Mouse (Mus musculus): Measurements from ENCODE around the gene Ogfod3. TPM values are rescaled to one million over a fixed set of nuclear protein-coding genes. Genes with fewer than 3 reads are reported as not detected.

Gene Ogfod3
- polyA plus RNA-seq, 1 experiment from 2014 or later: 12.7 TPM

Other genes with a start within 250 kb of the Ogfod3 start
- gene Csnk1d, start 213.4 kb downstream of the Ogfod3 start, polyA plus RNA-seq (2018): 77.7 to 122 TPM (median 77.9 TPM) in 3 replicates
- gene Cd7, start 165.3 kb downstream of the Ogfod3 start, polyA plus RNA-seq (2018): 0.59 to 2.0 TPM in 2 of 3 replicates, not detected in the other
- gene Sectm1b, start 141.1 kb downstream of the Ogfod3 start, polyA plus RNA-seq (2018): not detected in 3 replicates
- gene Sectm1a, start 123.5 kb downstream of the Ogfod3 start, polyA plus RNA-seq (2018): 0.47 TPM in 1 of 3 replicates, not detected in the others
- not detected in 3 replicates for gene Tex19.2, start 86.0 kb downstream of the Ogfod3 start, polyA plus RNA-seq (2018)
- gene Tex19.1, start 58.6 kb downstream of the Ogfod3 start, polyA plus RNA-seq (2018): not detected in 3 replicates
- gene Uts2r, start 44.4 kb downstream of the Ogfod3 start, polyA plus RNA-seq (2018): not detected in 3 replicates
- gene Hexdc, start 278 bp downstream of the Ogfod3 start, polyA plus RNA-seq (2018): 3.2 to 5.5 TPM (median 4.4 TPM) in 3 replicates
- 46.9 to 74.0 TPM (median 67.5 TPM) in 3 replicates for gene Cybc1, start 24.6 kb upstream of the Ogfod3 start, polyA plus RNA-seq (2018)
- gene Narf, start 32.5 kb upstream of the Ogfod3 start, polyA plus RNA-seq (2018): 6.9 to 20.7 TPM (median 17.3 TPM) in 3 replicates
- gene Foxk2, start 55.3 kb upstream of the Ogfod3 start, polyA plus RNA-seq (2018): 20.0 to 26.9 TPM (median 20.9 TPM) in 3 replicates
- gene Wdr45b, start 149.7 kb upstream of the Ogfod3 start, polyA plus RNA-seq (2018): 44.7 to 56.4 TPM (median 51.3 TPM) in 3 replicates
- not detected in 3 replicates for gene Rab40b, start 183.5 kb upstream of the Ogfod3 start, polyA plus RNA-seq (2018)
- gene Fn3krp, start 216.7 kb upstream of the Ogfod3 start, polyA plus RNA-seq (2018): 6.0 to 8.4 TPM (median 7.5 TPM) in 3 replicates
- 0.03 to 0.57 TPM in 2 of 3 replicates, not detected in the other for gene Fn3k, start 230.2 kb upstream of the Ogfod3 start, polyA plus RNA-seq (2018)
- gene Tbcd, start 247.2 kb upstream of the Ogfod3 start, polyA plus RNA-seq (2018): 32.9 to 38.6 TPM (median 36.1 TPM) in 3 replicates

Data from macrophage (primary cell).